Mouse (Mus musculus) stomach, postnatal 0 days (tissue): ENCODE data around the gene Nme2. TPM values are rescaled to one million over a fixed set of nuclear protein-coding genes. Genes with fewer than 3 reads are reported as not detected.

Experiments used
- ATAC-seq: fragments of 200-750 bp; cut with Nextera tagmentation; 2 replicates; pipeline ENCODE4 v1.8.0; 2017; ENCODE audit not compliant: low FRiP score, low TSS enrichment
- DNase-seq: peaks from one replicate; pipeline ENCODE4 v3.0.0-alpha.2; 2016; ENCODE audit warnings: low spot score
- H3K27ac ChIP-seq: fragments of 300-500 bp; sonication (generic); replicated peaks from 2 replicates; pipeline ENCODE4 v1.5.1; 2014; ENCODE audit warnings: mild to moderate bottlenecking, control low read depth
- H3K27me3 ChIP-seq: fragments of 300-500 bp; sonication (generic); 2 replicates; pipeline ENCODE4 v1.6.1; 2014; ENCODE audit warnings: low read length; ENCODE audit not compliant: control insufficient read depth, insufficient read depth
- H3K36me3 ChIP-seq: fragments of 300-500 bp; sonication (generic); 2 replicates; pipeline ENCODE4 v1.6.1; 2014; ENCODE audit warnings: low read length, mixed read lengths; ENCODE audit not compliant: control insufficient read depth, insufficient read depth
- H3K4me1 ChIP-seq: fragments of 300-500 bp; sonication (generic); replicated peaks from 2 replicates; pipeline ENCODE4 v1.6.1; 2014; ENCODE audit warnings: antibody characterized with exemption; ENCODE audit not compliant: control insufficient read depth, insufficient read depth
- H3K4me2 ChIP-seq: fragments of 300-500 bp; sonication (generic); replicated peaks from 2 replicates; pipeline ENCODE4 v1.6.1; 2014; ENCODE audit warnings: low read depth, mild to moderate bottlenecking, control low read depth, moderate library complexity
- H3K4me3 ChIP-seq: fragments of 300-500 bp; sonication (generic); 2 replicates; pipeline ENCODE4 v1.5.1; 2014; ENCODE audit warnings: low read depth, low read length, control low read depth
- H3K9ac ChIP-seq: fragments of 300-500 bp; sonication (generic); 2 replicates; pipeline ENCODE4 v1.6.1; 2014; ENCODE audit warnings: mild to moderate bottlenecking, low read length, control low read depth, mixed read lengths
- H3K9me3 ChIP-seq: fragments of 300-500 bp; sonication (generic); 2 replicates; pipeline ENCODE4 v1.6.1; 2016; ENCODE audit warnings: low read length; ENCODE audit not compliant: control insufficient read depth
- CTCF ChIP-seq: IDR thresholded peaks from 2 replicates; pipeline ENCODE4 v1.5.1; 2016; ENCODE audit warnings: antibody characterized with exemption, low read depth, mild to moderate bottlenecking, moderate library complexity
- EP300 ChIP-seq: optimal IDR thresholded peaks from 2 replicates; pipeline ENCODE3; 2016; ENCODE audit warnings: antibody characterized with exemption
- WGBS: fragments of 180-500 bp; shearing (Covaris S2); extraction: QIAGEN DNeasy Blood & Tissue Kit; methylation state at CpG from one replicate; pipeline ENCODE4 v1.1.7; 2014; 5-methylcytosine and 5-hydroxymethylcytosine counted together
- polyA plus RNA-seq: library from polyadenylated mRNA; unstranded; fragments of >200 nt; fragmentation: Nextera tagmentation; extraction: Ambion mirVana; gene quantifications from 2 replicates; pipeline ENCODE4 v1.2.1, GENCODE M21; 2015

Nme2 gene
- polyA plus RNA-seq, 1 experiment from 2014 or later = 433 TPM

DNA sequence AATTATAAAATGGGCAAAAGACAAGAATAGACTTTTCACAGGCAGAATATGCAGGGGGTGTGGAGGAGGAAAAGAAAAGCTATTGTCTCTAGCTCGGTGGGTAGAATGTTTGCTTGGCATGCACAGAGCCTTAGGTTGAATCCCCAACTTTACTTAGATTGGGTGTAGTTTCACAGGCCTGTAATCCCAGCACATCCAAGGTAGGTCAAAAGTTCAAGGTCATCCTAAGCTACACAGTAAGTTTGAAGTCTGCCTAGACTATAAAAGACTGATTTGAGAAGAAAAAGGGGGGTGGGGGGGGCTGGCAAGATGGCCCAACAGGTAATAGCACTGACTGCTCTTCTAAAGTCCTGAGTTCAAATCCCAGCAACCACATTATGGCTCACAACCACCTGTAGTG, 13.7 kb upstream of the Nme2 start:
- no peak overlapping the region for H3K4me3 ChIP-seq
- no peak for ATAC-seq
- H3K4me2 ChIP-seq = no peak overlapping the region
- H3K9me3 ChIP-seq = no peaks in the 10 kb centered on the region
- TF ChIP-seq EP300 (no peak), CTCF (no peak)
- no peak overlapping the region for H3K27ac ChIP-seq
- no peak for DNase-seq
- WGBS = 68% methylated on average over 1 of the region's 1 CpGs
- H3K27me3 ChIP-seq = no peaks in the 10 kb centered on the region
- H3K4me1 ChIP-seq = no peaks in the 10 kb centered on the region
- no peak overlapping the region for H3K9ac ChIP-seq
- 0 out of 2 replicates have a peak, but pooled peaks cover 5% of the 10 kb centered on the region for H3K36me3 ChIP-seq

DNA sequence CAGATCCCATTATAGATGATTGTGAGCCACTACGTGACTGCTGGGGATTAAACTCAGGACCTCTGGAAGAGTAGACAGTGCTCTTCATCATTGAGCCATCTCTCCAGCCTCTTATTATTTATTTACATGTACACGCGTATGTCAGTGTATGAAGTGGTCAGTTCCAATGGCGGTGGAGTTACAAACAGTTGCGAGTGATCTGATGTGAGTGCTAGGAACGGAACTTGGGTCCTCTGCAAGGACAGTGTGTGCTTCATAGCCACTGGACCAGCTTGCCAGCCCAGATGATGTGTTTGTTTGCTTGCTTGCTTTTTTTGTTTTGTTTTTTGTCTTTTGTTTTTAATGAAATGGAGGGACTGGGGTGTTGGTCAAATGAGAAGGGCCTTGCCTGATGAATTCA, 13.1 kb upstream of the Nme2 start:
- WGBS = 88% methylated on average over 6 of the region's 6 CpGs
- Histone ChIP-seq H3K4me3 (no peak overlapping the region), H3K4me1 (no peaks in the 10 kb centered on the region), H3K27ac (no peak overlapping the region), H3K9ac (no peak overlapping the region), H3K4me2 (no peak overlapping the region), H3K27me3 (no peaks in the 10 kb centered on the region), H3K36me3 (0 out of 2 replicates have a peak, but pooled peaks cover 5% of the 10 kb centered on the region), H3K9me3 (no peaks in the 10 kb centered on the region)
- ATAC-seq = no peak
- DNase-seq = no peak
- TF ChIP-seq CTCF (no peak), EP300 (no peak)

- DNase-seq = no peak
- H3K4me2 ChIP-seq = peak overlapping the region; percentile 38
- H3K27me3 ChIP-seq = no peaks in the 10 kb centered on the region
- H3K9me3 ChIP-seq = no peaks in the 10 kb centered on the region
- no peak overlapping the region for H3K9ac ChIP-seq
- WGBS = 33% methylated on average over 6 of the region's 6 CpGs
- no peaks in the 10 kb centered on the region for H3K4me1 ChIP-seq
- ATAC-seq = no peak
- 0 out of 2 replicates have a peak, but pooled peaks cover 5% of the 10 kb centered on the region for H3K36me3 ChIP-seq
- H3K27ac ChIP-seq = no peak overlapping the region
- no peak overlapping the region for H3K4me3 ChIP-seq
- TF ChIP-seq CTCF = no peak
- no peak for TF ChIP-seq EP300
These were observed 12.7 kb upstream of the Nme2 start for GRCm38 (mm10) chr11:93968848-93969128.

DNA sequence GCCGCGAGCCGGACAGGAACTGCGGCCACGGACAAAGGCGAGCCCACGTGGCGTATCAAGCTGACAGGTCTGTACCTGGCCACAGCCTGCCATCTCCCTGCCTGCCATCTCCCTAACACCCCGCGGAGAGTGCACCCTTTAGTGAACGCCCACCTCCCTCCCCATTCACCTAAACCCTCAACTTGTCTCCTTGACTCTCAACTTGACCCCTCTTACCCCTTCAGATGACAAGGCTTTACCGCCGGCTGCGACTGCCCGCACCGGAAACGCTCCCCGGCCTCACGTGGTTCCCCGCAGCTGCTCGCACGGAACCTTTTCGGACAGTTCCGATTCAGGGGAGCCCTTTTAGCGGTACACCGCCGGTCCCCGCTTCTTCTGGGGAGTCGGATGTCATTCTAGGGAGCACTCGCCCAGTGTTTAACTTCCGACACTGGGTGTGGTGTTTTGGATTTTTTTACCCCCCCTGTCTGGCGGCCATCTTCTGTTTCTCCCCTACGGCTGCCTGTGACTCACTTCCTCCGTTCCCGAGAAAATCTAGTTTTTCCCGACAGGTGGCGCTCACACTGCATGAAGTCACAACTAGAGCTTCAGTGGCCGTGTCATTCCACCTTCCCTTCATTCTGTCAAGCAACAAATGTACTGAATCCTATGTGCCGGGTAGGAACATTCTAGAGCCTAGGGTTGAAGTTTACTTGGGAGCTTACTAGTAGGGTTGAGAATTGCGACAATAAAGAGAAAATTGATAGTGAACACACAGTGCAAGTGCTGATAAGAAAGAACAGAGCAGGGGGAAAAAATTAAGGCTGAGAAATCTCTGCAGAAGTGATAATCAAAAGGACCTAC, 12.2 kb upstream of the Nme2 start, which contains the start of the genes Gm20390 and Nme1:
Gene Gm20390 (minus strand): TSS at position 289 of the 843 bp plus-strand sequence.
Gene Nme1 (minus strand): TSS at position 517 of the 843 bp plus-strand sequence.
- Histone ChIP-seq H3K27me3 (no peaks in the 10 kb centered on the region), H3K4me2 (peak within 1 kb of the TSS; percentile 78), H3K9me3 (no peaks in the 10 kb centered on the region), H3K4me1 (no peaks in the 10 kb centered on the region), H3K27ac (peak within 1 kb of the TSS; percentile 77), H3K4me3 (peak within 1 kb of the TSS; percentile 70), H3K9ac (peak within 1 kb of the TSS; percentile 69), H3K36me3 (0 out of 2 replicates have a peak, but pooled peaks cover 5% of the 10 kb centered on the region)
- 1% methylated on average over 40 of the region's 40 CpGs for WGBS
- ATAC-seq (peak; percentile 97), DNase-seq (peak; percentile 98)
- TF ChIP-seq CTCF (peak; percentile 97), EP300 (peak; percentile 96)

GRCm38 (mm10) chr11:93967381-93967780, 11.3 kb upstream of the Nme2 start:
- Histone ChIP-seq H3K36me3 (0 out of 2 replicates have a peak, but pooled peaks cover 9% of the 10 kb centered on the region), H3K4me2 (peak overlapping the region; percentile 78), H3K4me1 (no peaks in the 10 kb centered on the region), H3K4me3 (peak overlapping the region; percentile 70), H3K27me3 (no peaks in the 10 kb centered on the region), H3K9ac (peak overlapping the region; percentile 69), H3K9me3 (no peaks in the 10 kb centered on the region), H3K27ac (peak overlapping the region; percentile 77)
- WGBS = 2% methylated on average over 11 of the region's 11 CpGs
- no peak for DNase-seq
- TF ChIP-seq EP300 (no peak), CTCF (no peak)
- no peak for ATAC-seq

GRCm38 (mm10) chr11:93965391-93965790, 9.3 kb upstream of the Nme2 start:
- H3K27me3 ChIP-seq = no peaks in the 10 kb centered on the region
- no peak overlapping the region for H3K4me3 ChIP-seq
- H3K9me3 ChIP-seq = no peaks in the 10 kb centered on the region
- ATAC-seq = no peak
- DNase-seq = no peak
- no peaks in the 10 kb centered on the region for H3K4me1 ChIP-seq
- no peak overlapping the region for H3K4me2 ChIP-seq
- H3K36me3 ChIP-seq = peaks cover 9% of the 10 kb centered on the region; the same call in 1 of the 2 replicates
- no peak overlapping the region for H3K27ac ChIP-seq
- TF ChIP-seq EP300 (no peak), CTCF (no peak)
- 83% methylated on average over 6 of the region's 6 CpGs for WGBS
- H3K9ac ChIP-seq = no peak overlapping the region
